Mouse (Mus musculus): ENCODE data around the gene Lhx4. TPM values are rescaled to one million over a fixed set of nuclear protein-coding genes. Genes with fewer than 3 reads are reported as not detected.

Gene Lhx4
- polyA plus RNA-seq, 1 experiment = not detected

- TF ChIP-seq POLR2A (IDR thresholded peaks at IDR 0.05; ENCODE audit: insufficient read depth, low read depth, low read length) = no peak
- TF ChIP-seq CTCF (IDR thresholded peaks at IDR 0.05; ENCODE audit: insufficient read depth, low read depth, low read length) = no peak
- 75% methylated on average over 5 of the region's 5 CpGs for WGBS
Observed at GRCm38 (mm10) chr1:155693443-155693842, 58.0 kb downstream of the Lhx4 start.

GRCm38 (mm10) chr1:155693026-155693425 is 58.5 kb downstream of the Lhx4 start:
- Histone ChIP-seq H3K4me3 (ENCODE audit: insufficient read depth, low read depth, low read length) (no peak overlapping the region), H3K4me1 (ENCODE audit: control insufficient read depth, insufficient read depth, low read length) (no peaks in the 10 kb centered on the region), H3K27ac (ENCODE audit: insufficient read depth, low read depth, low read length) (no peak overlapping the region)
- WGBS = 53% methylated on average over 11 of the region's 11 CpGs
- TF ChIP-seq POLR2A (IDR thresholded peaks at IDR 0.05; ENCODE audit: insufficient read depth, low read depth, low read length) = no peak
- no peak for TF ChIP-seq CTCF (IDR thresholded peaks at IDR 0.05; ENCODE audit: insufficient read depth, low read depth, low read length)

More at GRCm38 (mm10) chr1:155693443-155693842, 58.0 kb downstream of the Lhx4 start:
- Histone ChIP-seq H3K4me1 (ENCODE audit: control insufficient read depth, insufficient read depth, low read length) (peaks cover 3% of the 10 kb centered on the region), H3K4me3 (ENCODE audit: insufficient read depth, low read depth, low read length) (no peak overlapping the region), H3K27ac (ENCODE audit: insufficient read depth, low read depth, low read length) (no peak overlapping the region)

GRCm38 (mm10) chr1:155692230-155692629 is 59.3 kb downstream of the Lhx4 start:
- H3K27ac ChIP-seq (ENCODE audit: insufficient read depth, low read depth, low read length) = no peak overlapping the region
- H3K4me3 ChIP-seq (ENCODE audit: insufficient read depth, low read depth, low read length) = no peak overlapping the region
- TF ChIP-seq CTCF (IDR thresholded peaks at IDR 0.05; ENCODE audit: insufficient read depth, low read depth, low read length) (no peak), POLR2A (IDR thresholded peaks at IDR 0.05; ENCODE audit: insufficient read depth, low read depth, low read length) (no peak)
- WGBS = 96% methylated on average over 6 of the region's 6 CpGs
- H3K4me1 ChIP-seq (ENCODE audit: control insufficient read depth, insufficient read depth, low read length) = no peaks in the 10 kb centered on the region

GRCm38 (mm10) chr1:155689558-155689957 is 61.9 kb downstream of the Lhx4 start:
- TF ChIP-seq CTCF (IDR thresholded peaks at IDR 0.05; ENCODE audit: insufficient read depth, low read depth, low read length) (no peak), POLR2A (IDR thresholded peaks at IDR 0.05; ENCODE audit: insufficient read depth, low read depth, low read length) (no peak)
- Histone ChIP-seq H3K4me3 (ENCODE audit: insufficient read depth, low read depth, low read length) (no peak overlapping the region), H3K4me1 (ENCODE audit: control insufficient read depth, insufficient read depth, low read length) (no peaks in the 10 kb centered on the region), H3K27ac (ENCODE audit: insufficient read depth, low read depth, low read length) (no peak overlapping the region)
- 87% methylated on average over 5 of the region's 5 CpGs for WGBS

GRCm38 (mm10) chr1:155689141-155689540 is 62.3 kb downstream of the Lhx4 start:
- Histone ChIP-seq H3K27ac (ENCODE audit: insufficient read depth, low read depth, low read length) (no peak overlapping the region), H3K4me1 (ENCODE audit: control insufficient read depth, insufficient read depth, low read length) (no peaks in the 10 kb centered on the region), H3K4me3 (ENCODE audit: insufficient read depth, low read depth, low read length) (no peak overlapping the region)
- no peak for TF ChIP-seq CTCF (IDR thresholded peaks at IDR 0.05; ENCODE audit: insufficient read depth, low read depth, low read length)
- no peak for TF ChIP-seq POLR2A (IDR thresholded peaks at IDR 0.05; ENCODE audit: insufficient read depth, low read depth, low read length)
- 87% methylated on average over 4 of the region's 4 CpGs for WGBS

GRCm38 (mm10) chr1:155686816-155687215 is 64.7 kb downstream of the Lhx4 start:
- 73% methylated on average over 15 of the region's 15 CpGs for WGBS
- no peak overlapping the region for H3K27ac ChIP-seq (ENCODE audit: insufficient read depth, low read depth, low read length)
- H3K4me3 ChIP-seq (ENCODE audit: insufficient read depth, low read depth, low read length) = no peak overlapping the region
- no peak for TF ChIP-seq CTCF (IDR thresholded peaks at IDR 0.05; ENCODE audit: insufficient read depth, low read depth, low read length)
- no peaks in the 10 kb centered on the region for H3K4me1 ChIP-seq (ENCODE audit: control insufficient read depth, insufficient read depth, low read length)

GRCm38 (mm10) chr1:155681116-155681799 is 70.2 kb downstream of the Lhx4 start:
- TF ChIP-seq POLR2A (IDR thresholded peaks at IDR 0.05; ENCODE audit: insufficient read depth, low read depth, low read length) (no peak), CTCF (IDR thresholded peaks at IDR 0.05; ENCODE audit: insufficient read depth, low read depth, low read length) (no peak)
- H3K4me1 ChIP-seq (ENCODE audit: control insufficient read depth, insufficient read depth, low read length) = peaks cover 2% of the 10 kb centered on the region; the same call in 1 of the 2 replicates
- no peak overlapping the region for H3K4me3 ChIP-seq (ENCODE audit: insufficient read depth, low read depth, low read length)
- H3K27ac ChIP-seq (ENCODE audit: insufficient read depth, low read depth, low read length) = no peak overlapping the region
- WGBS = 69% methylated on average over 10 of the region's 10 CpGs

- WGBS = 95% methylated on average over 6 of the region's 6 CpGs
- Histone ChIP-seq H3K4me1 (ENCODE audit: control insufficient read depth, insufficient read depth, low read length) (peaks cover 2% of the 10 kb centered on the region; the same call in 1 of the 2 replicates), H3K27ac (ENCODE audit: insufficient read depth, low read depth, low read length) (no peak overlapping the region), H3K4me3 (ENCODE audit: insufficient read depth, low read depth, low read length) (no peak overlapping the region)
- no peak for TF ChIP-seq CTCF (IDR thresholded peaks at IDR 0.05; ENCODE audit: insufficient read depth, low read depth, low read length)
- TF ChIP-seq POLR2A (IDR thresholded peaks at IDR 0.05; ENCODE audit: insufficient read depth, low read depth, low read length) = no peak
Observed at GRCm38 (mm10) chr1:155675570-155675969, 75.9 kb downstream of the Lhx4 start.

- TF ChIP-seq POLR2A (IDR thresholded peaks at IDR 0.05; ENCODE audit: insufficient read depth, low read depth, low read length) = no peak
- no peak for TF ChIP-seq CTCF (IDR thresholded peaks at IDR 0.05; ENCODE audit: insufficient read depth, low read depth, low read length)
- Histone ChIP-seq H3K4me1 (ENCODE audit: control insufficient read depth, insufficient read depth, low read length) (no peaks in the 10 kb centered on the region), H3K27ac (ENCODE audit: insufficient read depth, low read depth, low read length) (no peak overlapping the region), H3K4me3 (ENCODE audit: insufficient read depth, low read depth, low read length) (no peak overlapping the region)
- 94% methylated on average over 5 of the region's 5 CpGs for whole genome bisulfite sequencing
Observed at GRCm38 (mm10) chr1:155663994-155664393, 87.5 kb downstream of the Lhx4 start.

All from olfactory bulb, adult 2 months (tissue).